Mouse (Mus musculus) heart, postnatal 0 days (tissue): ENCODE data around the gene Mrpl55. TPM values are rescaled to one million over a fixed set of nuclear protein-coding genes. Genes with fewer than 3 reads are reported as not detected.

ENCODE experiments used
- ATAC-seq: fragments of 200-750 bp; cut with Nextera tagmentation; 2 replicates; pipeline ENCODE4 v1.8.0; 2017; ENCODE audit warnings: low read depth, moderate number of reproducible peaks, moderate library complexity; ENCODE audit not compliant: insufficient read depth
- DNase-seq: peaks from one replicate; pipeline ENCODE4 v3.0.0-alpha.2; 2016; ENCODE audit warnings: low spot score
- H3K27ac ChIP-seq: fragments of 300-500 bp; sonication (generic); 2 replicates; pipeline ENCODE4 v1.5.1; 2014; ENCODE audit warnings: low read depth, mild to moderate bottlenecking
- H3K27me3 ChIP-seq: fragments of 300-500 bp; sonication (generic); 2 replicates; pipeline ENCODE4 v1.6.1; 2014; ENCODE audit warnings: low read length, mixed read lengths; ENCODE audit not compliant: control insufficient read depth, insufficient read depth
- H3K36me3 ChIP-seq: fragments of 300-500 bp; sonication (generic); replicated peaks from 2 replicates; pipeline ENCODE4 v1.6.1; 2014; ENCODE audit warnings: low read length, mixed read lengths; ENCODE audit not compliant: control insufficient read depth, insufficient read depth
- H3K4me1 ChIP-seq: fragments of 300-500 bp; sonication (generic); 2 replicates; pipeline ENCODE4 v1.6.1; 2014; ENCODE audit warnings: antibody characterized with exemption; ENCODE audit not compliant: control insufficient read depth, insufficient read depth
- H3K4me2 ChIP-seq: fragments of 300-500 bp; sonication (generic); 2 replicates; pipeline ENCODE4 v1.6.1; 2014; ENCODE audit warnings: low read depth, mild to moderate bottlenecking, low read length, moderate library complexity
- H3K4me3 ChIP-seq: fragments of 300-500 bp; sonication (generic); 2 replicates; pipeline ENCODE4 v1.5.1; 2014; ENCODE audit warnings: low read depth, low read length
- H3K9ac ChIP-seq: fragments of 300-500 bp; sonication (generic); replicated peaks from 2 replicates; pipeline ENCODE4 v1.6.1; 2014; ENCODE audit warnings: low read depth, low read length, mixed read lengths
- H3K9me3 ChIP-seq: fragments of 300-500 bp; sonication (generic); replicated peaks from 2 replicates; pipeline ENCODE4 v1.6.1; 2016; ENCODE audit warnings: low read length; ENCODE audit not compliant: control insufficient read depth
- CTCF ChIP-seq: IDR thresholded peaks from 2 replicates; pipeline ENCODE4 v1.5.1; 2016; ENCODE audit warnings: antibody characterized with exemption, control low read depth, low read depth
- EP300 ChIP-seq: IDR thresholded peaks from 2 replicates; pipeline ENCODE4 v1.6.1; 2016; ENCODE audit warnings: antibody characterized with exemption, low read depth
- WGBS: fragments of 180-500 bp; shearing (Covaris S2); extraction: QIAGEN DNeasy Blood & Tissue Kit; methylation state at CpG from one replicate; pipeline ENCODE4 v1.1.7; 2014; 5-methylcytosine and 5-hydroxymethylcytosine counted together
- polyA plus RNA-seq: library from polyadenylated mRNA; unstranded; fragments of >200 nt; fragmentation: Nextera tagmentation; extraction: Ambion mirVana; gene quantifications from 2 replicates; pipeline ENCODE4 v1.2.1, GENCODE M21; 2015
- total RNA-seq: library from RNA; depleted of rRNA; stranded (reverse); fragments of >200 nt; gene quantifications from 2 replicates; pipeline ENCODE4 v1.2.3, GENCODE M21; 2014; ENCODE audit warnings: low replicate concordance

The Mrpl55 gene
- total and polyA plus RNA-seq, 2 experiments from 2014 or later, result 187 to 196 TPM

GRCm38 (mm10) chr11:59161398-59161797 lies 40.9 kb upstream of the Mrpl55 start:
- Histone ChIP-seq H3K4me1 (peaks cover 21% of the 10 kb centered on the region), H3K27ac (peak overlapping the region; percentile 65), H3K9me3 (no peaks in the 10 kb centered on the region), H3K27me3 (no peaks in the 10 kb centered on the region), H3K4me2 (no peak overlapping the region), H3K36me3 (peaks cover 17% of the 10 kb centered on the region), H3K4me3 (no peak overlapping the region), H3K9ac (no peak overlapping the region)
- DNase-seq (peak; percentile 66), ATAC-seq (no peak)
- WGBS, result 29% methylated on average over 5 of the region's 5 CpGs
- TF ChIP-seq CTCF (peak; percentile 35), EP300 (0 out of 2 replicates have a peak, but pooled peaks have one; percentile 45)

- ATAC-seq (no peak; the same call in 1 of the 2 replicates), DNase-seq (peak; percentile 28)
- 48% methylated on average over 9 of the region's 9 CpGs for WGBS
- 0 out of 2 replicates have a peak overlapping the region, but pooled peaks have one; percentile 59 for H3K9ac ChIP-seq
- H3K27me3 ChIP-seq, result no peaks in the 10 kb centered on the region
- no peaks in the 10 kb centered on the region for H3K9me3 ChIP-seq
- TF ChIP-seq CTCF (no peak), EP300 (no peak)
- peaks cover 11% of the 10 kb centered on the region for H3K36me3 ChIP-seq
- peak overlapping the region; percentile 55 for H3K4me2 ChIP-seq
- H3K27ac ChIP-seq, result peak overlapping the region; percentile 100
- peak overlapping the region; percentile 69 for H3K4me3 ChIP-seq
- H3K4me1 ChIP-seq, result peaks cover 21% of the 10 kb centered on the region
These were observed 39.6 kb upstream of the Mrpl55 start for GRCm38 (mm10) chr11:59162443-59163254.

DNA sequence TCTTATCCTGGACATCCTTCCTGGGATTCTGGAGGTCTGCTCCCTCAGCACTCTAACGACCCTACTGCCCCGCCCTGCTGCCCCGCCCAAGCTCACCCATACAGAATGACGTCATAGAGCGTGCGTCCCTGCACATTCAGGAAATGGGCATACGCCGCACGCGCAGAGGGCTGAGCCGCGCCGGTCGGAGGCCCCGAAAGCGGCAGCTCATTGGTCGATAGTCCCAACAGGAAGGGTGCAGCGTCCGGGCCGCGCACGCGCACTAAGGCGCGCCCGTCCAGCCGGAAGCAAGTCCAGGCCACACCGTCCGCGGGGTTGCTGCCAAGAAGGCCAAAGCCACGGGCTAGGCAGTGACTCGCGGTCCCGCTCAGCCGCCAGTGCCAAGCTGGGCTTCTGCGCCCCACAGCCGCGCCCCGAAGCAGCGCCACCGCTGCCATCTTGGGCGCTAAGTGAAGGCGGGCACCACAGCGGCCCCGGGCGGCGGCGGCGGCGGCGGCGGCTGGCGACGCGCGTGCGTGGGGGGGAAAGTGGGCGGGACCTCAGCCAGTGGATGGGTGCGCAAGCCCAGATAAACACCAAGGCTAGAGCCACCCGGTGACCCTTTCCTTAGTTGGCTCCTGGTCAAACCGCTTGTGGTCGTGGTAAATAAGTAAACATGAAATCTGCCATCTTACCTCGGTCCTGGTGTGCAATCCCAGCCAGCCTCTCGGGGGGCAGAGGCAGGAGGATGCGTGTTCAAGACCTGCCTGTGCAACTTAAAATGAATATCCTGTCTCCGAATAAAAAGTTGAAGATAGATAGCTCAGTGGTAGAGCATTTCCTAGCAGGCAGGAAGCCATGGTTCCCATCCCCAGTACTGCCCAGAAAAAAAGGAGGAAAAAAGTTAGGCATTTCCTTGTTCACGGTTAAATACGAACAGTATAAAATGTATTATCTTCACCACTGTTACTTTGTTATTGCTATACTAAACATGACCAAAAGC lies 38.7 kb upstream of the Mrpl55 start, which contains the start of gene Iba57:
Gene Iba57, minus strand, starts transcription at position 485 of the 982 bp plus-strand sequence.
- Histone ChIP-seq H3K27ac (peak within 1 kb of the TSS; percentile 100), H3K9ac (peak within 1 kb of the TSS; percentile 59), H3K36me3 (0 out of 2 replicates have a peak, but pooled peaks cover 3% of the 10 kb centered on the region), H3K27me3 (no peaks in the 10 kb centered on the region), H3K4me2 (peak within 1 kb of the TSS; percentile 55), H3K4me1 (peaks cover 21% of the 10 kb centered on the region), H3K4me3 (peak within 1 kb of the TSS; percentile 69), H3K9me3 (no peaks in the 10 kb centered on the region)
- peak; percentile 95 for ATAC-seq
- 2% methylated on average over 68 of the region's 68 CpGs for WGBS
- peak; percentile 98 for DNase-seq
- TF ChIP-seq EP300 (peak; percentile 49; the same call in 1 of the 2 replicates), CTCF (peak; percentile 14; the same call in 1 of the 2 replicates)

- Histone ChIP-seq H3K4me3 (peak overlapping the region; percentile 69; the same call in 1 of the 2 replicates), H3K9ac (no peak overlapping the region), H3K27me3 (no peaks in the 10 kb centered on the region), H3K4me2 (peak overlapping the region; percentile 55; the same call in 1 of the 2 replicates), H3K4me1 (peaks cover 21% of the 10 kb centered on the region), H3K9me3 (no peaks in the 10 kb centered on the region), H3K27ac (peak overlapping the region; percentile 100), H3K36me3 (0 out of 2 replicates have a peak, but pooled peaks cover 3% of the 10 kb centered on the region)
- ATAC-seq (no peak), DNase-seq (no peak)
- 48% methylated on average over 9 of the region's 9 CpGs for WGBS
- no peak for TF ChIP-seq EP300
These were observed 37.9 kb upstream of the Mrpl55 start for GRCm38 (mm10) chr11:59164384-59164783.

GRCm38 (mm10) chr11:59165616-59166241 lies 36.6 kb upstream of the Mrpl55 start:
- H3K4me2 ChIP-seq, result no peak overlapping the region
- 47% methylated on average over 2 of the region's 2 CpGs for WGBS
- no peaks in the 10 kb centered on the region for H3K27me3 ChIP-seq
- H3K9ac ChIP-seq, result no peak overlapping the region
- H3K4me1 ChIP-seq, result peaks cover 21% of the 10 kb centered on the region
- no peak overlapping the region for H3K27ac ChIP-seq
- ATAC-seq (no peak), DNase-seq (no peak)
- H3K36me3 ChIP-seq, result no peaks in the 10 kb centered on the region
- TF ChIP-seq EP300, result no peak
- TF ChIP-seq CTCF, result no peak
- no peaks in the 10 kb centered on the region for H3K9me3 ChIP-seq
- H3K4me3 ChIP-seq, result no peak overlapping the region
